Mouse (Mus musculus) spleen, adult 2 months (tissue): Measurements from ENCODE around the gene Prph2.

Experiments
- CTCF ChIP-seq: fragments of 200-500 bp; IDR thresholded peaks from 2 replicates; pipeline ENCODE4 v1.5.1; 2011; ENCODE audit warnings: mild to moderate bottlenecking, inconsistent platforms; ENCODE audit not compliant: insufficient read depth, insufficient read length, insufficient replicate concordance; ENCODE audit errors: extremely low read depth
- POLR2A ChIP-seq: fragments of 200-500 bp; IDR thresholded peaks from 2 replicates; pipeline ENCODE4 v1.6.1; 2011; ENCODE audit warnings: low read depth, low read length, inconsistent platforms

DNA sequence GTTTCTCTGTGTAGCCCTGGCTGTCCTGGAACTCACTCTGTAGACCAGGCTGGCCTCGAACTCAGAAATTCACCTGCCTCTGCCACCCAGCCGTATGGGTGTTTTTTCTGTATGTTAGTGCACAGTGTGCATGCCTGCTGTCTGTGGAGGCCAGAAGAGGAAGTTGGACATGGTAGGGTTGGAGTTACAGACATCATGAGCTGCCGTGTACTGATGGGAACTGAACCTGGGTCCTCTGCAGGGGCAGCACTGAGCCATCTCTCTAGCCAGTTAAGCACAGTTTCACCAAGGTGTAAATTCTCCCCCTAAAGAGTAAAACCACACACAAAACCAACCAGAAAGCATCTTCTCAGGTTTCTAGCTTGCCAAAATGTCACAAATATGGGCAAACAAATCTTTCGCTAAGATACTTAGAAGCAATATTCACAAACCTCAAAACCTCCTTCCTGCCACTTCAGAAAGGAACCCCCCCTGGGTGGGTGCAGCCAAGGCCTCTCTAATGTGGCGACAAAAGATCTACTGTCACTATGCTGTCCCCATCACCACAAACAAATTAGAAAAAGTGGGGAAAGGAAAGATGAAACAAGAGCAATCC is 40.0 kb upstream of the Prph2 start:
- TF ChIP-seq CTCF: no peak
- no peak for TF ChIP-seq POLR2A
